ENCODE assay signal across 21 mouse cellular contexts in genomic region chr13:38002461-38002860, GRCm38 (mm10). TPM values are rescaled to one million over a fixed set of nuclear protein-coding genes. Genes with fewer than 3 reads are reported as not detected.
DNase-seq lines count a peak whose midpoint lies in the region; ATAC-seq and TF ChIP-seq lines count a peak whose summit lies in the region.
"Had no signal": no experiment of that assay in that cellular context is flagged by ENCODE, and none has a peak within 500 bp of the region (broad histone marks: within the 10 kb centered on the region; RNA-seq: fewer than 3 reads in every experiment).

No protein-coding gene starts in this region.

- peak; percentile 71 for TF ChIP-seq RAD21 in MEL (IDR thresholded peaks at IDR 0.05; ENCODE audit: low read depth, low read length)

- WGBS in liver, embryonic 14.5 days (ENCODE audit: insufficient replicate concordance) = 48% methylated on average over 1 of the region's 1 CpGs
- WGBS in liver, embryonic 11.5 days = 35% methylated on average over 1 of the region's 1 CpGs

- peak; percentile 12 for DNase-seq in CD4-positive, CD25-positive, alpha-beta regulatory T cell, adult 2 months (ENCODE audit: low read depth, low spot score)
- DNase-seq in liver, embryonic 14.5 days (ENCODE audit: low read depth in 3 of 3, low spot score in 3 of 3) = no peak
- DNase-seq in liver, embryonic 11.5 days (ENCODE audit: low spot score) = no peak
- peak; percentile 47 for DNase-seq in MEL (ENCODE audit: low read depth, low spot score)
- DNase-seq in right cerebral cortex, postnatal 10 days (ENCODE audit: low spot score in 2 of 2) = no peak
- DNase-seq: cerebellum, postnatal 10 days; embryo, embryonic 11 days; gastrocnemius, postnatal 25 days; heart, postnatal 36 days; kidney, adult 8-10 months; liver, embryonic 13.5 days had no signal

- H3K79me2 ChIP-seq in MEL (ENCODE audit: control insufficient read depth, insufficient read depth, low read length, poor library complexity) (no peaks in the 10 kb centered on the region), myocyte (ENCODE audit: control insufficient read depth, insufficient read depth) (no peaks in the 10 kb centered on the region)

- H3K9me3 ChIP-seq in liver, embryonic 14.5 days (ENCODE audit: control insufficient read depth, low read length) = no peaks in the 10 kb centered on the region
- peaks cover 3% of the 10 kb centered on the region; the same call in 1 of the 2 replicates for H3K9me3 ChIP-seq in liver, embryonic 11.5 days (ENCODE audit: control insufficient read depth, low read length)
- no peaks in the 10 kb centered on the region for H3K9me3 ChIP-seq in MEL (replicated peaks; ENCODE audit: insufficient read depth, low read length)
- H3K9me3 ChIP-seq: embryonic facial prominence, embryonic 15.5 days; forebrain, embryonic 10.5 days; limb, embryonic 10.5 days; liver, embryonic 13.5 days; midbrain, embryonic 10.5 days; neural tube, embryonic 13.5 days had no signal

- no peaks in the 10 kb centered on the region for H3K36me3 ChIP-seq in liver, embryonic 14.5 days (replicated peaks; ENCODE audit: control insufficient read depth, insufficient read depth, low read depth)
- H3K36me3 ChIP-seq in liver, embryonic 11.5 days (ENCODE audit: control insufficient read depth, insufficient read depth, low read length) = no peaks in the 10 kb centered on the region
- H3K36me3 ChIP-seq in MEL (ENCODE audit: control insufficient read depth in 1 of 2, insufficient read depth in 2 of 2, low read length in 2 of 2) (no peaks in the 10 kb centered on the region), myocyte (ENCODE audit: control insufficient read depth, insufficient read depth) (no peaks in the 10 kb centered on the region)
- H3K36me3 ChIP-seq: embryonic facial prominence, embryonic 15.5 days; forebrain, embryonic 10.5 days; heart, embryonic 13.5 days; limb, embryonic 10.5 days; liver, embryonic 13.5 days; midbrain, embryonic 10.5 days; neural tube, embryonic 13.5 days had no signal

- TF ChIP-seq POLR2A in MEL (IDR thresholded peaks at IDR 0.05; ENCODE audit: control insufficient read depth in 1 of 2, insufficient read depth in 1 of 2, low read depth in 1 of 2, low read length in 2 of 2, poor library complexity in 1 of 2) = no peak
- TF ChIP-seq POLR2A in myocyte (IDR thresholded peaks at IDR 0.05; ENCODE audit: insufficient read length, low read depth) = no peak

- no peak for ATAC-seq in CD4-positive, CD25-positive, alpha-beta regulatory T cell, adult 4 months
- no peak for ATAC-seq in liver, embryonic 14.5 days (ENCODE audit: insufficient read depth)
- no peak for ATAC-seq in liver, embryonic 11.5 days (replicated peaks; ENCODE audit: low FRiP score)
- no peak for ATAC-seq in monocyte, adult 5-6 weeks (replicated peaks; ENCODE audit: insufficient number of reproducible peaks, low FRiP score, low TSS enrichment, poor library complexity, severe bottlenecking)
- ATAC-seq: hindbrain, embryonic 16.5 days had no signal

- no peaks in the 10 kb centered on the region; the same call in 1 of the 2 replicates for H3K27me3 ChIP-seq in liver, embryonic 14.5 days (ENCODE audit: control insufficient read depth, insufficient read depth, low read length)
- H3K27me3 ChIP-seq in liver, embryonic 11.5 days (replicated peaks; ENCODE audit: control insufficient read depth, insufficient read depth, low read length) = no peaks in the 10 kb centered on the region
- no peaks in the 10 kb centered on the region for H3K27me3 ChIP-seq in MEL (ENCODE audit: control insufficient read depth in 1 of 2, insufficient read depth in 2 of 2, low read length in 2 of 2)
- peaks cover 23% of the 10 kb centered on the region for H3K27me3 ChIP-seq in myocyte (ENCODE audit: control insufficient read depth, insufficient read depth, insufficient read length)
- H3K27me3 ChIP-seq: embryonic facial prominence, embryonic 15.5 days; neural tube, embryonic 13.5 days had no signal

- H3ac ChIP-seq in myocyte (ENCODE audit: control insufficient read depth, insufficient read length) = no peak overlapping the region

- H3K27ac ChIP-seq in liver, embryonic 14.5 days = no peak overlapping the region
- no peak overlapping the region for H3K27ac ChIP-seq in liver, embryonic 11.5 days (ENCODE audit: low read depth, low read length)
- H3K27ac ChIP-seq in MEL (ENCODE audit: control insufficient read depth, low read depth, low read length) = no peak overlapping the region
- H3K27ac ChIP-seq: embryonic facial prominence, embryonic 15.5 days; forebrain, embryonic 10.5 days; heart, embryonic 13.5 days; limb, embryonic 10.5 days; liver, embryonic 13.5 days; midbrain, embryonic 10.5 days; neural tube, embryonic 13.5 days had no signal

- no peak for TF ChIP-seq EP300 in liver, embryonic 14.5 days (IDR thresholded peaks at IDR 0.05; ENCODE audit: low read depth)
- TF ChIP-seq EP300 in MEL (IDR thresholded peaks at IDR 0.05; ENCODE audit: low read depth in 1 of 2, low read length in 2 of 2) = no peak

- H3K4me3 ChIP-seq in liver, embryonic 14.5 days (ENCODE audit: insufficient read depth in 1 of 2, low read depth in 2 of 2, low read length in 2 of 2) = no peak overlapping the region
- H3K4me3 ChIP-seq in liver, embryonic 11.5 days (ENCODE audit: low read depth, low read length) = no peak overlapping the region
- no peak overlapping the region for H3K4me3 ChIP-seq in MEL (ENCODE audit: control insufficient read depth in 1 of 2, insufficient read depth in 1 of 2, low read depth in 2 of 2, low read length in 2 of 2)
- H3K4me3 ChIP-seq in myocyte = no peak overlapping the region
- H3K4me3 ChIP-seq: embryonic facial prominence, embryonic 15.5 days; forebrain, embryonic 10.5 days; heart, embryonic 13.5 days; limb, embryonic 10.5 days; liver, embryonic 13.5 days; midbrain, embryonic 10.5 days; neural tube, embryonic 13.5 days had no signal

- no peak overlapping the region for H3K4me2 ChIP-seq in liver, embryonic 14.5 days (ENCODE audit: low read depth)
- no peak overlapping the region for H3K4me2 ChIP-seq in liver, embryonic 11.5 days
- H3K4me2 ChIP-seq in myocyte (ENCODE audit: low read depth) = no peak overlapping the region
- H3K4me2 ChIP-seq: embryonic facial prominence, embryonic 15.5 days; heart, embryonic 13.5 days; liver, embryonic 13.5 days; neural tube, embryonic 13.5 days had no signal

- H3K4me1 ChIP-seq in liver, embryonic 14.5 days (replicated peaks; ENCODE audit: control insufficient read depth in 2 of 2, insufficient read depth in 2 of 2, low read length in 1 of 2) = peaks cover 14 to 20% of the 10 kb centered on the region in 2 experiments
- no peaks in the 10 kb centered on the region for H3K4me1 ChIP-seq in liver, embryonic 11.5 days (replicated peaks; ENCODE audit: control insufficient read depth, insufficient read depth, low read length)
- H3K4me1 ChIP-seq in MEL (ENCODE audit: control insufficient read depth in 1 of 2, insufficient read depth in 2 of 2, low read length in 2 of 2) = no peaks in the 10 kb centered on the region
- H3K4me1 ChIP-seq: embryonic facial prominence, embryonic 15.5 days; forebrain, embryonic 10.5 days; heart, embryonic 13.5 days; limb, embryonic 10.5 days; midbrain, embryonic 10.5 days; neural tube, embryonic 13.5 days had no signal

- peak; percentile 62 for TF ChIP-seq CTCF in liver, embryonic 14.5 days (IDR thresholded peaks at IDR 0.05; ENCODE audit: low read depth)
- TF ChIP-seq CTCF in MEL (IDR thresholded peaks at IDR 0.05 in 2 of 3, conservative IDR thresholded peaks at IDR 0.05 in 1 of 3; ENCODE audit: control insufficient read depth in 1 of 3, insufficient read depth in 1 of 3, low read depth in 2 of 3, low read length in 3 of 3, poor library complexity in 1 of 3, severe bottlenecking in 1 of 3) = peak; percentile 45 to 61 (median 47); a peak in 5 of 6 replicates

- H3K9ac ChIP-seq in liver, embryonic 14.5 days (replicated peaks) = no peak overlapping the region
- no peak overlapping the region for H3K9ac ChIP-seq in liver, embryonic 11.5 days (ENCODE audit: low read depth, low read length)
- H3K9ac ChIP-seq in MEL (ENCODE audit: control insufficient read depth, low read depth, low read length, poor library complexity, severe bottlenecking) = no peak overlapping the region
- H3K9ac ChIP-seq: embryonic facial prominence, embryonic 15.5 days; heart, embryonic 13.5 days; liver, embryonic 13.5 days; neural tube, embryonic 13.5 days had no signal

RNA-seq across cellular contexts. Expression of gene Ssr1, which starts 8.4 kb away (rescaled TPM):
- polyA plus RNA-seq in CD4-positive, CD25-positive, alpha-beta regulatory T cell, adult 4 months (2017; shearing (Covaris generic)) = 100 to 1,000 TPM; 103 to 115 TPM
- 7.5 and 17.0 TPM in 2 replicates for polyA plus RNA-seq in liver, embryonic 14.5 days (2012; rRNA removed)
- polyA plus RNA-seq in liver, embryonic 14.5 days (2014; fragmentation: Nextera tagmentation; extraction: Ambion mirVana) = 71.9 and 74.3 TPM in 2 replicates
- polyA plus RNA-seq in liver, embryonic 11.5 days (2014; fragmentation: Nextera tagmentation; extraction: Ambion mirVana) = 143 and 166 TPM in 2 replicates
- total RNA-seq in MEL (2012; rRNA removed) = 76.7 and 77.2 TPM in 2 replicates
- polyA plus RNA-seq in MEL (2012; ENCODE audit: insufficient read depth in 1 of 2, insufficient read length in 2 of 2, low read depth in 1 of 2, low replicate concordance in 2 of 2, missing spikeins in 1 of 2) (100 to 1,000 TPM in 1 of 2 experiments, 10 to 100 TPM in 1; 30.9 to 104 TPM), myocyte (2012; fragmentation: generic; extraction: Trizol) (44.7 TPM)
- total RNA-seq in monocyte, adult 5-6 weeks (2017) = 66.0 to 74.1 TPM (median 72.0 TPM) in 3 replicates

RNA-seq across cellular contexts. Expression of gene Riok1, which starts 34.3 kb away (rescaled TPM):
- polyA plus RNA-seq in CD4-positive, CD25-positive, alpha-beta regulatory T cell, adult 4 months (2017; shearing (Covaris generic)) = 100 to 1,000 TPM; 109 to 113 TPM
- 6.9 and 13.0 TPM in 2 replicates for polyA plus RNA-seq in liver, embryonic 14.5 days (2012; rRNA removed)
- polyA plus RNA-seq in liver, embryonic 14.5 days (2014; fragmentation: Nextera tagmentation; extraction: Ambion mirVana) = 17.5 and 18.0 TPM in 2 replicates
- polyA plus RNA-seq in liver, embryonic 11.5 days (2014; fragmentation: Nextera tagmentation; extraction: Ambion mirVana) = 48.2 and 48.7 TPM in 2 replicates
- total RNA-seq in MEL (2012; rRNA removed) = 37.6 and 43.7 TPM in 2 replicates
- 10 to 100 TPM in 1 of 2 experiments, not detected in 1; 40.5 TPM for polyA plus RNA-seq in MEL (2012; ENCODE audit: insufficient read depth in 1 of 2, insufficient read length in 2 of 2, low read depth in 1 of 2, low replicate concordance in 2 of 2, missing spikeins in 1 of 2)
- 9.9 TPM for polyA plus RNA-seq in myocyte (2012; fragmentation: generic; extraction: Trizol)
- 161 to 230 TPM (median 187 TPM) in 3 replicates for total RNA-seq in monocyte, adult 5-6 weeks (2017)

RNA-seq across cellular contexts. Expression of gene Cage1, which starts 34.4 kb away (rescaled TPM):
- polyA plus RNA-seq in CD4-positive, CD25-positive, alpha-beta regulatory T cell, adult 4 months (2017; shearing (Covaris generic)) = 1 to 10 TPM; 1.3 to 2.2 TPM
- 0.10 and 0.15 TPM in 2 replicates for polyA plus RNA-seq in liver, embryonic 14.5 days (2012; rRNA removed)
- polyA plus RNA-seq in liver, embryonic 14.5 days (2014; fragmentation: Nextera tagmentation; extraction: Ambion mirVana) = 0.25 and 0.56 TPM in 2 replicates
- 0.96 and 0.97 TPM in 2 replicates for polyA plus RNA-seq in liver, embryonic 11.5 days (2014; fragmentation: Nextera tagmentation; extraction: Ambion mirVana)
- 1.0 and 1.1 TPM in 2 replicates for total RNA-seq in MEL (2012; rRNA removed)
- polyA plus RNA-seq in MEL (2012; ENCODE audit: insufficient read depth in 1 of 2, insufficient read length in 2 of 2, low read depth in 1 of 2, low replicate concordance in 2 of 2, missing spikeins in 1 of 2) = under 1 TPM in 1 of 2 experiments, not detected in 1; 0.78 TPM
- 0.35 TPM for polyA plus RNA-seq in myocyte (2012; fragmentation: generic; extraction: Trizol)
- total RNA-seq in monocyte, adult 5-6 weeks (2017) = 0.85 to 1.9 TPM (median 1.0 TPM) in 3 replicates

Comparison
In these comparisons a context has a peak if more than half of its experiments do, and no peak if none do; other contexts are left out.
1. DNase-seq: peak in CD4-positive, CD25-positive, alpha-beta regulatory T cell, adult 2 months (single experiment) and MEL (single experiment); none in liver, embryonic 14.5 days (0 of 3), liver, embryonic 11.5 days (single experiment) and right cerebral cortex, postnatal 10 days (0 of 2).